Mouse (Mus musculus): ENCODE measurements around the gene Eprs.

DNA sequence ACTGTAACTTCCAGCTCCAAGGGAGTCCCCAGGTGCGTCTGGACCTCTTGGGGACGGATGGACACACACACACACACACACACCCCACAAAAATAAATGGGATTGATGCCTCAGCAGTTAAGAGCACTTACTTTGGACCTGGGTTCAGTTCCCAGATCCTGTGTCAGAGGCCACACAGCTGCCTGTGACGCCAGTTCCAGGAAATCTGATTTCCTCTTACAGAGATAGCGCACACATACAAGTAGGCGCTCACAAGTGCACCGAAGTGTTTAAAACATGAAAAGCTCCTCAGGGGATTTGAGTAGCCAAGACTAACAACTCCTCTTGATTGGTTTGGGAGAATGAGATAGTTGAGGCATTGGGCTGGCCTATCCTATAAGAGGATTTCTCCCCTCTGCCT is 57.9 kb downstream of the Eprs start:
- TF ChIP-seq POLR2A (IDR thresholded peaks at IDR 0.05; ENCODE audit: insufficient read depth, low read depth, low read length) (no peak), CTCF (IDR thresholded peaks at IDR 0.05; ENCODE audit: insufficient read depth, low read depth, low read length) (no peak)

Measured in olfactory bulb, adult 2 months (tissue).